Comparison of ENCODE assay signal across 25 mouse cellular contexts in genomic region chrX:75489886-75490285, GRCm38 (mm10).
"Had no signal": no experiment of that assay in that cellular context is flagged by ENCODE, and none has a peak within 500 bp of the region (broad histone marks: within the 10 kb centered on the region; RNA-seq: fewer than 3 reads in every experiment).

No protein-coding gene starts in this region.

- DNase-seq: gastrocnemius, adult 2 months; gastrocnemius, postnatal 10 days; gastrocnemius, postnatal 25 days; heart, adult 18-20 months; heart, postnatal 10 days; heart, postnatal 4 days; kidney, adult 11 months; kidney, adult 2 months; kidney, adult 9 months; kidney, postnatal 10 days; kidney, postnatal 25 days; kidney, postnatal 4 days; layer of hippocampus, postnatal 36 days; left cerebral cortex, postnatal 4 days had no signal

- H3K27me3 ChIP-seq: heart, embryonic 12.5 days; hindbrain, embryonic 12.5 days; kidney, embryonic 15.5 days; limb, embryonic 13.5 days; limb, embryonic 15.5 days had no signal

- H3K9ac ChIP-seq: heart, embryonic 12.5 days; hindbrain, embryonic 12.5 days; hindbrain, embryonic 14.5 days; kidney, embryonic 15.5 days; limb, embryonic 13.5 days; limb, embryonic 15.5 days had no signal

- H3K4me1 ChIP-seq: heart, embryonic 10.5 days; heart, embryonic 12.5 days; hindbrain, embryonic 10.5 days; hindbrain, embryonic 12.5 days; kidney, embryonic 15.5 days; limb, embryonic 13.5 days; limb, embryonic 15.5 days had no signal

- H3K9me3 ChIP-seq: heart, embryonic 10.5 days; heart, embryonic 12.5 days; hindbrain, embryonic 10.5 days; hindbrain, embryonic 12.5 days; kidney, embryonic 15.5 days; limb, embryonic 13.5 days; limb, embryonic 15.5 days had no signal

- H3K4me2 ChIP-seq: heart, embryonic 12.5 days; hindbrain, embryonic 12.5 days; hindbrain, embryonic 14.5 days; kidney, embryonic 15.5 days; limb, embryonic 13.5 days; limb, embryonic 15.5 days had no signal

- H3K27ac ChIP-seq: gastrocnemius, adult 2 months; heart, embryonic 10.5 days; hindbrain, embryonic 10.5 days; hindbrain, embryonic 12.5 days; hindbrain, embryonic 14.5 days; hindbrain, postnatal 0 days; kidney, embryonic 15.5 days; layer of hippocampus, adult 2 months; limb, embryonic 13.5 days; limb, embryonic 15.5 days had no signal

- H3K4me3 ChIP-seq: gastrocnemius, adult 2 months; heart, embryonic 10.5 days; heart, embryonic 12.5 days; hindbrain, embryonic 10.5 days; hindbrain, embryonic 12.5 days; kidney, embryonic 15.5 days; layer of hippocampus, adult 2 months; limb, embryonic 13.5 days; limb, embryonic 15.5 days had no signal

- ATAC-seq: hindbrain, postnatal 0 days; intestine, embryonic 16.5 days had no signal

- H3K36me3 ChIP-seq: heart, embryonic 10.5 days; heart, embryonic 12.5 days; hindbrain, embryonic 10.5 days; hindbrain, embryonic 12.5 days; kidney, embryonic 15.5 days; limb, embryonic 13.5 days; limb, embryonic 15.5 days had no signal
